Mouse (Mus musculus) lung, postnatal 0 days (tissue): ENCODE results near the gene Pdzrn3. TPM values are rescaled to one million over a fixed set of nuclear protein-coding genes. Genes with fewer than 3 reads are reported as not detected.

ENCODE experiments used
- ATAC-seq: fragments of 200-750 bp; cut with Nextera tagmentation; 2 replicates; pipeline ENCODE4 v1.8.0; 2017; ENCODE audit warnings: moderate library complexity
- DNase-seq: peaks from one replicate; pipeline ENCODE4 v3.0.0-alpha.2; 2016; ENCODE audit warnings: low spot score
- H3K27ac ChIP-seq: fragments of 300-500 bp; sonication (generic); 2 replicates; pipeline ENCODE4 v1.5.1; 2014; ENCODE audit warnings: antibody characterized with exemption, mild to moderate bottlenecking, low read length, mixed read lengths
- H3K27me3 ChIP-seq: fragments of 300-500 bp; sonication (generic); replicated peaks from 2 replicates; pipeline ENCODE4 v1.6.1; 2014; ENCODE audit warnings: low read length, mixed read lengths; ENCODE audit not compliant: insufficient read depth
- H3K36me3 ChIP-seq: fragments of 300-500 bp; sonication (generic); 2 replicates; pipeline ENCODE4 v1.6.1; 2014; ENCODE audit warnings: low read length, mixed read lengths; ENCODE audit not compliant: insufficient read depth
- H3K4me1 ChIP-seq: fragments of 300-500 bp; sonication (generic); 2 replicates; pipeline ENCODE4 v1.6.1; 2014; ENCODE audit warnings: antibody characterized with exemption, low read depth, low read length, mixed read lengths; ENCODE audit not compliant: insufficient read depth
- H3K4me2 ChIP-seq: fragments of 300-500 bp; sonication (generic); replicated peaks from 2 replicates; pipeline ENCODE4 v1.6.1; 2014; ENCODE audit warnings: low read depth, mild to moderate bottlenecking, low read length, moderate library complexity, mixed read lengths
- H3K4me3 ChIP-seq: fragments of 300-500 bp; sonication (generic); 2 replicates; pipeline ENCODE4 v1.5.1; 2014; ENCODE audit warnings: low read depth, low read length
- H3K9ac ChIP-seq: fragments of 300-500 bp; sonication (generic); replicated peaks from 2 replicates; pipeline ENCODE4 v1.6.1; 2014; ENCODE audit warnings: low read depth, mild to moderate bottlenecking
- H3K9me3 ChIP-seq: fragments of 300-500 bp; sonication (generic); 2 replicates; pipeline ENCODE4 v1.6.1; 2016; ENCODE audit warnings: low read length, mixed read lengths
- CTCF ChIP-seq: IDR thresholded peaks from 2 replicates; pipeline ENCODE4 v1.5.1; 2016; ENCODE audit warnings: antibody characterized with exemption, mild to moderate bottlenecking
- EP300 ChIP-seq: IDR thresholded peaks from 2 replicates; pipeline ENCODE4 v1.6.1; 2016; ENCODE audit warnings: antibody characterized with exemption, mild to moderate bottlenecking, control low read depth
- WGBS: fragments of 180-500 bp; shearing (Covaris S2); extraction: QIAGEN DNeasy Blood & Tissue Kit; methylation state at CpG from one replicate; pipeline ENCODE4 v1.1.7; 2014; 5-methylcytosine and 5-hydroxymethylcytosine counted together
- polyA plus RNA-seq: library from polyadenylated mRNA; unstranded; fragments of >200 nt; fragmentation: Nextera tagmentation; extraction: Ambion mirVana; gene quantifications from 2 replicates; pipeline ENCODE4 v1.2.1, GENCODE M21; 2015

The Pdzrn3 gene
- polyA plus RNA-seq, 1 experiment from 2014 or later = 7.4 TPM

DNA sequence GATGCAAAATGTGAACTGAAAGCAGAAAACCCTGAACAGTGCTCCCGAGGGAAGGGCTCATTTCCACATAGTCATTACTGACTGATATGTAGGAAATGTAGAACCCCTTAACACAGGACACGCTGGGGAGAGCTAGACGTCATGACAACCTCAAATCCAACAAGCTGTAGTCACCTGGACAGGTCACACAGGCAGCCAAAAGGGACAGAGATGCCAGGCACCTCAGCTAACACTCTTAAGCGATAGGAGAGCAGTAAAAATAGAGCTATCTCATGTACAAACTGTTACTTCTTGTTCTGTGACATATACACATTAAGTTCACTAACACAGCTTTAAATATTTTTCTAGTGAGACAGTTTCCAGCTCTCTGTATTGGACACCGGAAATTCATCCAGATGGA lies 15.0 kb downstream of the Pdzrn3 start:
- TF ChIP-seq CTCF (no peak), EP300 (0 out of 2 replicates have a peak, but pooled peaks have one; percentile 3)
- Histone ChIP-seq H3K9ac (no peak overlapping the region), H3K9me3 (no peaks in the 10 kb centered on the region), H3K36me3 (no peaks in the 10 kb centered on the region), H3K27ac (peak overlapping the region; percentile 34; the same call in 1 of the 2 replicates), H3K27me3 (no peaks in the 10 kb centered on the region), H3K4me3 (no peak overlapping the region), H3K4me2 (no peak overlapping the region), H3K4me1 (peaks cover 5% of the 10 kb centered on the region; the same call in 1 of the 2 replicates)
- 55% methylated on average over 5 of the region's 5 CpGs for WGBS
- ATAC-seq (peak; percentile 8; the same call in 1 of the 2 replicates), DNase-seq (peak; percentile 57)

GRCm38 (mm10) chr6:101362268-101362667 lies 15.4 kb downstream of the Pdzrn3 start:
- 0 out of 2 replicates have a peak, but pooled peaks have one; percentile 6 for ATAC-seq
- WGBS = 52% methylated on average over 4 of the region's 4 CpGs
- no peaks in the 10 kb centered on the region for H3K36me3 ChIP-seq
- DNase-seq = peak; percentile 39
- no peak overlapping the region for H3K9ac ChIP-seq
- no peak overlapping the region for H3K4me2 ChIP-seq
- H3K9me3 ChIP-seq = no peaks in the 10 kb centered on the region
- 0 out of 2 replicates have a peak, but pooled peaks have one; percentile 3 for TF ChIP-seq EP300
- no peak for TF ChIP-seq CTCF
- H3K4me3 ChIP-seq = no peak overlapping the region
- peaks cover 5% of the 10 kb centered on the region; the same call in 1 of the 2 replicates for H3K4me1 ChIP-seq
- H3K27me3 ChIP-seq = no peaks in the 10 kb centered on the region
- H3K27ac ChIP-seq = 0 out of 2 replicates have a peak overlapping the region, but pooled peaks have one; percentile 34

GRCm38 (mm10) chr6:101360211-101360737 lies 17.4 kb downstream of the Pdzrn3 start:
- Histone ChIP-seq H3K27me3 (no peaks in the 10 kb centered on the region), H3K4me3 (no peak overlapping the region), H3K36me3 (no peaks in the 10 kb centered on the region), H3K9ac (no peak overlapping the region), H3K9me3 (no peaks in the 10 kb centered on the region), H3K4me1 (no peaks in the 10 kb centered on the region), H3K27ac (no peak overlapping the region), H3K4me2 (no peak overlapping the region)
- 52% methylated on average over 12 of the region's 12 CpGs for WGBS
- DNase-seq = peak; percentile 67
- ATAC-seq = peak; percentile 63
- TF ChIP-seq CTCF (no peak), EP300 (peak; percentile 65; the same call in 1 of the 2 replicates)

DNA sequence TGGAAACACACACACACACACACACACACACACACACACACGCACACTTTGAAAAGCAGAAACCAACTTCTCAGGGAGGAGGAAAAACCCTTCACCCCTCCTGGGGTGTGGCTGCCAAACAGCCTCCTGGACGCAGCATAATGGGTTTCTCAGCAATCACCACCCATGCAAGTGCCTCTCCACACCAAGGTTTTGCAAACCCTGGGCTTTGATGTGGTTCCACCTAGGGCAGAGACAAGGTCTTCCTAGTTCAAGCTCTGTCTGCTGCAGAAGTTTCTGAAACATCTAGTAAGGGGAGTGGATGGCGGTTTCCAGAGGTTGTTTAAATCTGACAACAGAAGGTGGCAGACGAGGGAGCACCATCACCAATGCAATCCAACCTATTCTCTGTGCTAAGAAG lies 18.1 kb downstream of the Pdzrn3 start:
- H3K9ac ChIP-seq = no peak overlapping the region
- H3K4me2 ChIP-seq = no peak overlapping the region
- ATAC-seq = peak; percentile 32
- H3K36me3 ChIP-seq = no peaks in the 10 kb centered on the region
- TF ChIP-seq CTCF = no peak
- 0 out of 2 replicates have a peak, but pooled peaks have one; percentile 15 for TF ChIP-seq EP300
- H3K4me3 ChIP-seq = no peak overlapping the region
- 41% methylated on average over 4 of the region's 4 CpGs for WGBS
- peak; percentile 30 for DNase-seq
- H3K9me3 ChIP-seq = no peaks in the 10 kb centered on the region
- no peaks in the 10 kb centered on the region for H3K27me3 ChIP-seq
- no peak overlapping the region for H3K27ac ChIP-seq
- no peaks in the 10 kb centered on the region for H3K4me1 ChIP-seq

GRCm38 (mm10) chr6:101354887-101355286 lies 22.8 kb downstream of the Pdzrn3 start:
- Histone ChIP-seq H3K9me3 (no peaks in the 10 kb centered on the region), H3K4me1 (peaks cover 10% of the 10 kb centered on the region; the same call in 1 of the 2 replicates), H3K9ac (no peak overlapping the region), H3K27me3 (no peaks in the 10 kb centered on the region), H3K27ac (no peak overlapping the region), H3K36me3 (no peaks in the 10 kb centered on the region), H3K4me2 (no peak overlapping the region), H3K4me3 (no peak overlapping the region)
- TF ChIP-seq CTCF = no peak
- WGBS = 53% methylated on average over 1 of the region's 1 CpGs
- ATAC-seq (no peak), DNase-seq (no peak)

DNA sequence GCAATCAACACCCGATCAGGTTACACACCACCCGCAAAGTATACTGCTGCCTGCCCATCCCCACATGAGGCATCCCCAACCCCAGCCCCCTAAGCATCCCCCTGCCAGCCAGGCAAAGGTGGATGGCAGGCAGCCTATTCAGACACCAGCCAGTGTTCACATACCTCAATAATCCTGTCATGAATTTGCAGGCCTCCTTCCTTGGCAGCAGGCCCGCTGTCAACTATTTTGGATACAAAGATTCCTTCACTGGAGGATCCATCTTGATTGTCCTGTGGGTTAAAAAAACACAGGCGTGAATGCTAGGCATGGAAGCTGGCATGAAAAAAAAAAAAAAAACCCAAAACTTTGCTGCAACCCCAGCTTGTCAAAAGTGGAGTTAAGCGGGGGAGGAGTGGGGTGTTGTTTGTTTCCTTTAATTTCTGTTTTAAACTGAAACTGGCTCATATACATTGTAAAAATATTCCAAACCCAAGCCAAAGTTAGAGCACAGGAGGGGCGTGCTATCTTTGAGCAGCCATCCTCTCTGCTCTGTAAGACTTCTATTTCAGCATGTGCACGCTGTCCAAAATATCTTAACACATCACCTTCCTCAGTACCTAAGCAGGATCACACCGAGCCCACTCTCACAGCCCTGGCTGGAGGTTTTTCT lies 23.3 kb downstream of the Pdzrn3 start:
- H3K9me3 ChIP-seq = no peaks in the 10 kb centered on the region
- H3K4me2 ChIP-seq = no peak overlapping the region
- ATAC-seq (no peak), DNase-seq (no peak)
- H3K4me3 ChIP-seq = no peak overlapping the region
- no peak overlapping the region for H3K9ac ChIP-seq
- no peaks in the 10 kb centered on the region for H3K27me3 ChIP-seq
- 0 out of 2 replicates have a peak overlapping the region, but pooled peaks have one; percentile 9 for H3K27ac ChIP-seq
- peaks cover 10% of the 10 kb centered on the region; the same call in 1 of the 2 replicates for H3K4me1 ChIP-seq
- no peaks in the 10 kb centered on the region for H3K36me3 ChIP-seq
- TF ChIP-seq CTCF = no peak
- 60% methylated on average over 8 of the region's 8 CpGs for WGBS
